Mouse (Mus musculus): Measurements from ENCODE around the gene Soga1. TPM values are rescaled to one million over a fixed set of nuclear protein-coding genes. Genes with fewer than 3 reads are reported as not detected.

Gene Soga1
- polyA plus RNA-seq, 1 experiment from 2014 or later: 8.1 TPM

DNA sequence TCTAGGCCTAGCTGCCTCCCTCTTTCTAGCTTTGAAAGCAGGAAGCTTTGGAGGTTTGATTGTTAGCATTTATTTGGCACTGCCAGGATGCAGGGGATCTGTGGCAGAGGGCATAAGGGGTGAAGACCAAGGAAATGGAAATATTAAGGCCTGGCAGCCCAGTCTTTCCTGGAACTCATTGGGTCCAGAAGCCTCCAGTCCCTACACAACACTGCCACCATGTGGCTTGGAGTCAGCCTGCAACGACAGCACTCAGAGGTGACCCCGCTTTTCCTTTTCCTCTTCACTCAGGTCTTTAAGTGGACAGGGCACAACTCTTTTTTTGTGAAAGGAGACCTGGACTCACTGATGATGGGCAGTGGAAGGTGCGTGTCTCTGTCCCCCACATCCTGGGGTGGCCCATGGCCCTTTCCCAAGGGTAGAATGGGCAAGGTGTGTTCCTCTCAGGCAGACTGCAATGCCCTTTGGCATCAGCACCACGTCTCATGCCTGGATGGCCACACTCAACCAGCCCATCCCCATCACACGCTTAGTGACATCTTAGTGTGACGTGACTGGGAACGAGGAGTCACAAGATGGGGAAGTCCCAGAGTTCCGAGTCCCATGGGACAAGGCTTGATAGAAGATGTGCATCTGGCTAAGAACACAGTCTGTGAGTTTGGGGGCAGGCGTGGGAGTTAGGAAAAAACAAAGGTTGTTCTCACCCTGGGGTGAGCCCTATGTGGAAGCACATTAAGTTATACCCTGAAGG, 16.1 kb upstream of the Soga1 start:
- Histone ChIP-seq H3K27ac (no peak overlapping the region), H3K79me2 (ENCODE audit: inconsistent target) (no peaks in the 10 kb centered on the region), H3K36me3 (ENCODE audit: inconsistent target) (peaks cover 41% of the 10 kb centered on the region), H3K4me3 (ENCODE audit: inconsistent target) (no peak overlapping the region)
- WGBS (ENCODE audit: missing documents): 77% methylated on average over 9 of the region's 9 CpGs

DNA sequence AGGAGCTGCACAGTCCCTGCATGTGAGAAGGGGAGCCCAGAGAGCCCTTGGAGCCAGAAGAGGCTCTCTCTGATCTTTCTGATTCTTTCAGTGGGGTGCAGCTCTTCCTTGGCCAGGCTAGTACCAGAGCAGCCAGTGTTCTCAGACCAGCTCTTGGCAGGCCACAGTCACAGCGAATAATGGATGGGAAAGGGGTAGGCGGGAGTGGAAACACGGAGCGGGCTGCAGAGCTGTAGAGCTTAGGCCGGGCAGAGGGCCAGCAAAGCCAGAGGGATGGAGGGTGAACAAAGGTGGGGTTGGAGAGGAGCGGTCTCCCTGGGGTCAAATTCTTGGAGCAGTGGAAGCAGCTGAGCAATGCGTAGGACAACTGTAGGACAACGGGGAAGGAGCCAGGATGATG, 13.0 kb upstream of the Soga1 start:
- peaks cover 10% of the 10 kb centered on the region; the same call in 1 of the 2 replicates for H3K36me3 ChIP-seq (ENCODE audit: inconsistent target)
- no peak overlapping the region for H3K27ac ChIP-seq
- H3K79me2 ChIP-seq (ENCODE audit: inconsistent target): no peaks in the 10 kb centered on the region
- no peak overlapping the region for H3K4me3 ChIP-seq (ENCODE audit: inconsistent target)
- WGBS (ENCODE audit: missing documents): 94% methylated on average over 8 of the region's 8 CpGs

DNA sequence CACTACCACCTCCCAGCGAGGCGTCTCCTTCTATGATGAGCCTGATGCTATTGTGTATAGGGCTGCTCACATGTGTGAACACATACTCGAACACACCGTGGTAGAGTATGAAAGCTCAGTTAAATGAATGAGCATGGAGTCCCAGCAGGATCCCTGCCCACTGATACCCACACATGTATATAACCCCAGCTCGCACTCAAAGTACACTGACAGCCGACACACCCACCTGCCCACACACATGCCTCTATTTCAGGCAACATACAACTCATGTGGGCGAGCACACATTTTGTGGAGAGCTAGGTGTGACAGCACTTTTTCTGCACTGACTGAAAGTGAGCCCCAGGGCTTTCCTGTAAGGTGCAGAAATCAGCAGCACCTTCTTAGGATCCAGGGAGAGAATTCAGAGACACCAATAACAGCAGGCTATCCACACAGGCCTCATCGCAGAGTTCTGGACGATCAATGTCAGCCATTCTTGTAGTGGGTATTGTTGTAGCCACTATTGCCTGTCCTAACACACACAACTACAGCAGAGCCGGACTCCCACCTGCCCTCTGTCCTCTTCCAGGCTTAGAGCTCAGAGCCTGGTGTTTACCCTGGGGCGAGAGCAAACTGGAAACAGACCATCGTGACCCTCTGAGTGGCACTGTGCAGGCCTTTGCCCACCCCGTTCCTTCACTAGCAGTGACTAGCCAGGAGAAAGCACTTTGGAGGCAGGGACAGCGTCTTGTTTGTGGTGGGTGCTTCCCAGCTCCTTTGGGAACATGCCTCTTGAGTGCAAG, 8.7 kb upstream of the Soga1 start:
- no peaks in the 10 kb centered on the region for H3K36me3 ChIP-seq (ENCODE audit: inconsistent target)
- no peak overlapping the region for H3K27ac ChIP-seq
- H3K79me2 ChIP-seq (ENCODE audit: inconsistent target): no peaks in the 10 kb centered on the region
- no peak overlapping the region for H3K4me3 ChIP-seq (ENCODE audit: inconsistent target)
- 93% methylated on average over 14 of the region's 14 CpGs for WGBS (ENCODE audit: missing documents)

DNA sequence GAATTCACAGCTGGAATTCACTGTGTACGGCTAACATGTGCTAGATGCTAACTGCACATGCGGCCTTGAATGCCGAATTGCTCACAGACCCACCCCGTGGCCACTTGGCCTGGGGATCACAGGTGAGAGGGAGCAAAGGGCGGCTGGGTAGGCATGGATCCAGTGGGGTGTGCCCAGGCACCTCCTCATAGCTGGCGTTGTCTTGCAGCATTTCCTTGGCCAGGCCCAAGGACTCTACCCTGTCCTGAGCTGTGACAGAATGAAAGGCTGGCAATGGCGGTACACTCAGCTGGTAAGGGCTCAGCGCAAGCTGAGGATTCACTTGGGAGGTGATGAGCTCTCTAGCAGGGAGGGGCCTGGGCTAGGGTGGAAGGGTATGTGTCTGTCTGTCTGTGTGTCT, 7.7 kb upstream of the Soga1 start, which contains the start of gene Tldc2:
Gene Tldc2 (plus strand): TSS at position 260 of the 400 bp plus-strand sequence.
- 97% methylated on average over 7 of the region's 8 CpGs for WGBS (ENCODE audit: missing documents)
- Histone ChIP-seq H3K79me2 (ENCODE audit: inconsistent target) (no peaks in the 10 kb centered on the region), H3K4me3 (ENCODE audit: inconsistent target) (no peak within 1 kb of the TSS), H3K36me3 (ENCODE audit: inconsistent target) (no peaks in the 10 kb centered on the region), H3K27ac (no peak within 1 kb of the TSS)

DNA sequence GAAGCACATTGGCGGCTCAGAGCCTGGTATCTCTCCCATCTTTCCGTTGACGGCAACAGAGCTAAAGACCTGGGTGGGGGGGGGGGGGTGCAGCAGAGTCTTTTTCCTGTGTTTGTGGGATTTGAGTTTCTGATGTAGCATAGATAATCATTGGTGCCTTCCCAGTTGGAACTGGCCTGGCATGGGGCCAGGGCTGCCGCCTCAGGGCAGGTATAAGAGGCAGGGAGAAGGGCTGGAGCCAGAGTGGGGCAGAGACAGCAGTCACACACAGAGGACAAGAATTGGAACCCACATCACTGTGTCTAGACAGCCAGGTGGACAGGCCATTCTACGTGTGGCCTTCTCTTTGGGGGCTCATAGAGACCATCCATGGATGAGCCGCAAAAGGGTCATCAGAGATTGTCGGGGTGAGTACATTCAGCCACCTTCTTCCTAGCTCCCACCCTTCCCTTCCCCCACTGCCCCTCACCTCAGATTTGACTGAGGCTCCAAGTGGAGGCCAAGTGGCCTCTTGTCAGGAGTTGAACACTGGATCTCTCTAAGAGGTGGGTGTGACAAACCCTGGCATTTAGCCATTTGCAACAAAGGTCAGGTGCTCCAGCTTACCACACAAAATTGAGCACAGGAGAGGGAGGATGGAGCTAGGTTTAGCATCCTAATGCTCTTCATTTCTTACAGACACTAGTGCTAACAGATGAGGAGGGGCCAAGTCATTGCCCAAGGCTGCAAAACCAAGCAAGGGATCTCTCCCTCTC, 6.0 kb upstream of the Soga1 start:
- Histone ChIP-seq H3K79me2 (ENCODE audit: inconsistent target) (no peaks in the 10 kb centered on the region), H3K27ac (no peak overlapping the region), H3K4me3 (ENCODE audit: inconsistent target) (no peak overlapping the region), H3K36me3 (ENCODE audit: inconsistent target) (no peaks in the 10 kb centered on the region)
- WGBS (ENCODE audit: missing documents): 92% methylated on average over 7 of the region's 7 CpGs

DNA sequence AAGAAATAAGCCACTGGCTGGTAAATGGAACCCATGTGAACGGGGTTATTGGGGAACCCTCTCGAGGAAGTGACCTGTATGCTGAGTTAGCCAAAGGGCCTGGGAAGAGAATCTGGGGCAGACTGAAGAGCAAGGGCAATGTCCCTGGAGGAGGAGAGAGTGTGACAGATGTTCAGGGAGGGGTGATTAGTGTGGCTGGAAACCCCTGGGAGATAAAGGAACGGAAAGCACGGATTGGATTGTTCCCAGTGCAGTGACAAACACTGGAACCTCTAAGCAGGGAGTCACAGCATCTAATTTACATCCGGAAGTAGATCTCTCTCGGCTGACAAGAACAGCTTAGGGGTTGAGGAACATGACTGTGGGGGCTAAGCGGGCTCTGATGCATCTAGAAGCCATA, 2.9 kb upstream of the Soga1 start:
- Histone ChIP-seq H3K4me3 (ENCODE audit: inconsistent target) (no peak overlapping the region), H3K79me2 (ENCODE audit: inconsistent target) (peaks cover 11% of the 10 kb centered on the region), H3K36me3 (ENCODE audit: inconsistent target) (no peaks in the 10 kb centered on the region), H3K27ac (no peak overlapping the region)
- WGBS (ENCODE audit: missing documents): 58% methylated on average over 7 of the region's 7 CpGs

DNA sequence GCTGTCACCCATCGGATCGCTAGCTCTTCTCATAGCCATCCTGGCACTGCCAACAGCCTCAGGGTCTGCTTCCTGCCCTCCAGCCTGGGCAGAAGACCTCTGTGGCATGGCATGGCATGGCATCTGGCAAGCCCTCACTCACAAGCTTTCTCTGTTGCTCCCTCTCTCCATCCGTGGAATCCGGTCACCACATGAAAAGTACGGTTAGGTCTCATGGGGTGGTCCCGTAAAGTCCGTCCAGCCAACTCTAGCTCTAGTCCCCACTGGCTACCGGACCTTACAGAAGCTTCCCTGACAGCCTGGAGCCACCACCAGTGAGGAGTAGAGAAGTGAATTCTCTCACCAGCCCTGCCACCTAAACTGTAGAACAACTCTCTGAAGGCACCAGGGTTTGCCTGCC, 2.3 kb upstream of the Soga1 start:
- WGBS (ENCODE audit: missing documents): 95% methylated on average over 8 of the region's 8 CpGs
- Histone ChIP-seq H3K36me3 (ENCODE audit: inconsistent target) (no peaks in the 10 kb centered on the region), H3K79me2 (ENCODE audit: inconsistent target) (peaks cover 18% of the 10 kb centered on the region), H3K27ac (no peak overlapping the region), H3K4me3 (ENCODE audit: inconsistent target) (no peak overlapping the region)

DNA sequence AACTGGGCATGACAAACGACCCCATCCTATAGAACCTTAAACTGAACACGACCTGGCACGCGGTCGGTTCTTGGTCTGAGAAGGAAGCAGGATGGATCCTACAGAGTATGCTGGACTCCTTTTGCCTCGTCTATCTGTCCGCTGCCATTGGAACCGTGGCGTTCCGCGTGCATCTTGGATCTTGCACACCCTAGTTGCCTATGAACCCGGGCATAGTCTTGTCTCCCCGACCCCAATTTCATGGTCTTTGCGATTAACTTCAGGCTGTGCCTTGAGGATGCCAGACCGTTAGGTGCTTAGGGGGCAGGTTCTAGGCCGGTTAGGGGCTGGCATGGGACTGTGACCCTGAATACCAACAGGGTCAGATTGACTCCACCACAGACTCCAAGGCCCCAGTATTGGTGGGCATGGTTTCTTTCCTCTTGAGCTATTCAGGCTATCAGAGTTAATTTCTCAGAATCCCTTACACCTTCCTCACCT, 687 bp upstream of the Soga1 start:
- H3K27ac ChIP-seq: no peak overlapping the region
- no peaks in the 10 kb centered on the region for H3K36me3 ChIP-seq (ENCODE audit: inconsistent target)
- WGBS (ENCODE audit: missing documents): 42% methylated on average over 16 of the region's 16 CpGs
- H3K4me3 ChIP-seq (ENCODE audit: inconsistent target): no peak overlapping the region
- peaks cover 34% of the 10 kb centered on the region for H3K79me2 ChIP-seq (ENCODE audit: inconsistent target)

DNA sequence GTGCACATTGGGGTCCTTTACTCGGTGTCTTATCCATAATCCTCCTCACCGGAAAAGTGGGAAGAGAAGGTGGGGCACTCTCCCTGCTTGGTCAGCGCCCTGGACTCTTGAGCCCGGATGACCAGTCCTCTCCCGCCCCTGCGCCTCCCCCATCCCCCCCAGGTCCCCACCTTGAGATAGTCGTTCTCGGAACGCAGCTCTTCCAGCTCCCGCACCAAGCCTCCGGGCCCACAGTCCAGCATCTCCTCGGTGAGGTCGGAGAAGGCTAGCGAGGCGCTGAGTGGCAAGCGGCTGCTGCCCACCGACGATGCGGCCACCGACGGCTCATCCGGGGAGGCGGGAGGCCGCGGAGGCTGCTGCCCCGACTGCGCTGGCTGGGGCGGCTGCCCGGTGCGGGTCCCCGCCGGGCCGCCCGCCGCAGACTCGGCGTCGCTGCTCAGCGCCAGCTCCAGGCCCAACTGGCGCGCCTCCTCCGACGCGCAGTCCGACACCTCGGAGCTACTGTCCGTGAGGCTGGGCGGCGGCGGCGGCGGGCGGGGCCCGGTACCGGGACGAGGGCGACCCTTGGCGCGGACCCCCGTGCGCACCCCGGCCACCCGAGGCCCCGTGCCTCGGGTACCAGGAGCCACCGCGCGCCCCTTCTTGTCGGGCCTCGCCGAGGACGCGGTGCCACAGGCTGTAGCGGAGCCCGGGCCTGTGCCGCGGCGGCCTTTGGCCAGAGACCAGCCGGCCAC, 828 bp downstream of the Soga1 start:
- Histone ChIP-seq H3K36me3 (ENCODE audit: inconsistent target) (no peaks in the 10 kb centered on the region), H3K4me3 (ENCODE audit: inconsistent target) (peak overlapping the region; percentile 74), H3K79me2 (ENCODE audit: inconsistent target) (peaks cover 49% of the 10 kb centered on the region), H3K27ac (peak overlapping the region; percentile 76)
- under 1% methylated on average over 77 of the region's 79 CpGs for whole genome bisulfite sequencing (ENCODE audit: missing documents)

DNA sequence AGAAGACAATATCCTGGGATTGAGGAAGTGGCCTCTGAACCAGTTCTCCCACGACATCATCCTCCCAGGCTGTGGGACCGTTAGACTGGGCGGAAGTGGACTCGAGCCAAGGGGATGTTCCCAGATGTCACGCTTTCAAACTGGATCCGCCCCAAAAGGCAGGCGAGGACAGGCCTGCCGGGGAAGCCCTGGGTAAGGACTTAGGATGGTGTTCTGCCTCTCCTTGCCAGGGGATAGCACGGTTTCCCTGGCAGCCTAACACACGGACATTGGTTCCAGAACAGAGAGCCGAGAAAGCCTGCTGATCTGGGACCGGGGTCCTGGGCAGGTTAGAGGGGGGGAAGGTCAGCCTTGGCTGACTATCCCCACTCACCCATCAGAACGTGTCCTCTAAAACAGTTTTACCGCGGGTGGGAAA, 1.4 kb downstream of the Soga1 start:
- peak overlapping the region; percentile 76 for H3K27ac ChIP-seq
- H3K4me3 ChIP-seq (ENCODE audit: inconsistent target): peak overlapping the region; percentile 74
- H3K36me3 ChIP-seq (ENCODE audit: inconsistent target): no peaks in the 10 kb centered on the region
- WGBS (ENCODE audit: missing documents): 6% methylated on average over 7 of the region's 15 CpGs
- H3K79me2 ChIP-seq (ENCODE audit: inconsistent target): peaks cover 55% of the 10 kb centered on the region

DNA sequence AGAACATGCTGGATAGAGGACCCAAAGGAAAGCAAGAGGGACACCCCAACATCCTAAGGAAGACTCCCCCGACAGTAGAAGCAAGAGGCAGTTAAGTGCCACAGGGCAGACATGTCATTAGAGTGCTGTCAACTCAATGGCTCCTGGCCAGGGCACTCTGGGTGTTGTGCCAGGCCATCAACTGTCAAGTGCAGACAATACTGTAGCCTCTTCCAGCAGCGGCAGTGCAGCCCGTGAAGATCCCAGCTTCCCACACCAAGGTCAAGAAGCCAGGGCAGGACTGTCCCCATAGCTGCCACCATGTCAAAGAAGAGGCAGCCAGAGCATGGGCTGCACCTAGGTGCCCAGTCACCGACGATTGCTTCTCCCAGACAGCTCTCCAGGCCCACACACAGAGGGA, 1.9 kb downstream of the Soga1 start:
- H3K27ac ChIP-seq: peak overlapping the region; percentile 76
- peaks cover 59% of the 10 kb centered on the region for H3K79me2 ChIP-seq (ENCODE audit: inconsistent target)
- 31% methylated on average over 5 of the region's 5 CpGs for WGBS (ENCODE audit: missing documents)
- H3K4me3 ChIP-seq (ENCODE audit: inconsistent target): peak overlapping the region; percentile 74
- H3K36me3 ChIP-seq (ENCODE audit: inconsistent target): no peaks in the 10 kb centered on the region

DNA sequence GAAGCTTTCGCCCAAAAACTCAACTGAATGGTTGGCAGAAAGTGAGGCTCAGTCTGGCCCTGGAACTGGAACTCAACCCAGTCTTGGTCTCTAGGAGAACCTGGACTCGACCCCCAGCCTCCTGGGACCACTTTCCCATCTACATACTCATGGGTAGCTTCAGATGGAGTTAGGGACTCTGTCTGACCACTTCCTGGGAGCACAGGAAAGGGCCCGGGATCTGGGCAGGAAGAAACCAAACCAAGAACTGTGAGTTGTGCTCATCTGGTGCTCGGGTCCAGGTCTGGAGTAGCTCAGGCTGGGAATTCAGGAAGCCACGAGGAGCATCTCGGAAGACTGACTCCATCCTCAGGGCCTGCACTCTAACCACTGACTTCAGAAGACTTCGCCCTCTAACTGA, 2.5 kb downstream of the Soga1 start:
- H3K27ac ChIP-seq: no peak overlapping the region
- no peaks in the 10 kb centered on the region for H3K36me3 ChIP-seq (ENCODE audit: inconsistent target)
- no peak overlapping the region for H3K4me3 ChIP-seq (ENCODE audit: inconsistent target)
- peaks cover 65% of the 10 kb centered on the region for H3K79me2 ChIP-seq (ENCODE audit: inconsistent target)
- WGBS (ENCODE audit: missing documents): 90% methylated on average over 7 of the region's 7 CpGs

DNA sequence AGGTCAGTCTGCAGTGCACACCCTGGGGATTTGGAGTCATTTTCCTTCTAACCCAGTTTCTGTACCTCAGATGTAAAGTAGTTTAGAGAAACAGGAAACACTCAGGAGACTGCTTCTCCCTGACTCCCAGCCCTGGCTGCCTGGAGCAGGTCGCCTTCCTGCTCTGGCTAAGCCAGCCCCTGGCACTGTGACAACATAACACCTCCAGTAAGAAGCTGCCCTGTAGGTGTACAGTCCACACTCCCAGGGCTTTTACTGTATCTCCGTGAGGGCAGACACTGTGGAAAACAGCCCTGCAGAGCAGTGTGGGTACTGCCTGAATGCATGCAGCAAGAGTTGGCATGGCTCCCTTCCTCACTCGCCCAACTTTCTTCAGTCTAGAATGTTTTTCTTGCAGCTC, 3.4 kb downstream of the Soga1 start:
- peaks cover 72% of the 10 kb centered on the region for H3K79me2 ChIP-seq (ENCODE audit: inconsistent target)
- H3K36me3 ChIP-seq (ENCODE audit: inconsistent target): no peaks in the 10 kb centered on the region
- no peak overlapping the region for H3K27ac ChIP-seq
- WGBS (ENCODE audit: missing documents): 73% methylated on average over 3 of the region's 3 CpGs
- no peak overlapping the region for H3K4me3 ChIP-seq (ENCODE audit: inconsistent target)

DNA sequence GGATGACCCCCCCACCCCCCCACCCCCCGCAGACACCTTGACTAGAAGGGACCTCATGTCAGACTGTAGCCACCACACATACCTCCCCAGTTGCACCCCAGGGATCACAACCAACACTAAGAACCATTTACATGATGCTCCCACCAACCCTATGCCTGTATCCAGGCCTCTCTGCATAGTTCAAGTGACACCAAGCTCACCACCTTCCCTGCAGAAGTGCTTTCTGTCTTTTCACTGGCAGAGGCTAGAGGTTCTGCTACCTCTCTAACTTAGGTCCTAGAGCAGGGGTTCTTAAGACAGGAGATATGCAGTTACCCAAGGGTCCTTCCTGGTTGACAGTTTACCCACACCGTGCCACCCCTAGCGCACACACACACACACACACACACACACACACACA, 3.8 kb downstream of the Soga1 start:
- no peak overlapping the region for H3K27ac ChIP-seq
- no peaks in the 10 kb centered on the region for H3K36me3 ChIP-seq (ENCODE audit: inconsistent target)
- H3K79me2 ChIP-seq (ENCODE audit: inconsistent target): peaks cover 72% of the 10 kb centered on the region
- H3K4me3 ChIP-seq (ENCODE audit: inconsistent target): no peak overlapping the region
- 68% methylated on average over 2 of the region's 3 CpGs for WGBS (ENCODE audit: missing documents)

All from macrophage (primary cell).